Mouse (Mus musculus): ENCODE results near the gene Snap47. TPM values are rescaled to one million over a fixed set of nuclear protein-coding genes. Genes with fewer than 3 reads are reported as not detected.

The Snap47 gene
- 117 and 124 TPM in 2 replicates for polyA plus RNA-seq (2014; fragmentation: Nextera tagmentation; extraction: Ambion mirVana)

DNA sequence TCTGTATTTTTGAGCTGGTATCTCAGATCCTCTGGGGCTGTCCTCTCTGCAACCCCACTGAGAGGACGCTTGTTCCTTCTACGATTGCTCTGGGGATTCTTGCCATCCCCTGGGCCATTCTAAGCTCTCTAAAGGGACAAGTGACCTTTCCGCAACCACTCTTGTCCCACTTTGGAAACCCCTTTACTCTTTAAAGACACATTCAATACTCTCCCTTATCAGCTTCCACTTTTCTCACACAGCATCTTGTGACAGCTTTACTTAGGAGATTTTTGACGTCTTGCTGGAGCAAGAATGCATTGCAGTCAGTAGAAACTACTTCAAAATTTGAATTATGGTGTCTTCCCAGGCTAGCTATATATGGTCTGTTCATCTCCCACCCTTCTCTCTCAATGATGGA is at the start of gene Snap47:
Snap47 (minus strand) TSS at position 101 of the 400 bp plus-strand sequence.
- no peaks in the 10 kb centered on the region for H3K9me3 ChIP-seq (replicated peaks; ENCODE audit: control insufficient read depth, low read length)
- ATAC-seq (replicated peaks; ENCODE audit: insufficient number of reproducible peaks, low FRiP score, low TSS enrichment): no peak
- peak within 1 kb of the TSS; percentile 81 for H3K9ac ChIP-seq (ENCODE audit: low read depth, low read length)
- H3K36me3 ChIP-seq (ENCODE audit: control insufficient read depth, insufficient read depth, low read length): peaks cover 9% of the 10 kb centered on the region
- peak within 1 kb of the TSS; percentile 51; the same call in 1 of the 2 replicates for H3K27ac ChIP-seq (ENCODE audit: low read depth, low read length)
- peak within 1 kb of the TSS; percentile 86 for H3K4me2 ChIP-seq
- 56% methylated on average over 4 of the region's 4 CpGs for WGBS (ENCODE audit: insufficient replicate concordance)
- H3K4me3 ChIP-seq (ENCODE audit: low read depth, low read length): peak within 1 kb of the TSS; percentile 77
- no peaks in the 10 kb centered on the region for H3K27me3 ChIP-seq (ENCODE audit: control insufficient read depth, insufficient read depth, low read length)
- peaks cover 9% of the 10 kb centered on the region for H3K4me1 ChIP-seq (ENCODE audit: control insufficient read depth, insufficient read depth, low read length)

DNA sequence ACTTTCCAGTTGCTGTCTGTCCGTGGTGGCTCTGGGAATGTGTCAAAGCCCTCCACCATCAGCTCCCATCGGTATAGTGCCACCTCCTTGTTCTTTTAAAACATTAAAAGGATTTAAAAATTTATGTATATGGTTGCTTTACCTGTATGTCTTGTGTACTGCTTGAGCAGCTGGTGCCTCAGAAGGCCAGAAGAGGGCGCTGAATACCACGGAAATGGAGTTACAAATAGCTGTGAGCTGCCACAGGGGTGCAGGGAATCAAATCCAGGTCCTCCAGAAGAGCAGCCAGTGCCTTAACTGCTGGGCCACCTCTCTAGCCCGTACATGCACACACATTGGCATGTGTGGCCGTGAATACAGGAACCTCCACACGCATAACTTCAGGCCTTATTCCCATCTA is 46.8 kb upstream of the Snap47 start:
- ATAC-seq (replicated peaks; ENCODE audit: insufficient number of reproducible peaks, low FRiP score, low TSS enrichment): no peak
- no peak overlapping the region for H3K9ac ChIP-seq (ENCODE audit: low read depth, low read length)
- H3K4me3 ChIP-seq (ENCODE audit: low read depth, low read length): no peak overlapping the region
- no peaks in the 10 kb centered on the region for H3K27me3 ChIP-seq (ENCODE audit: control insufficient read depth, insufficient read depth, low read length)
- no peaks in the 10 kb centered on the region for H3K4me1 ChIP-seq (ENCODE audit: control insufficient read depth, insufficient read depth, low read length)
- H3K9me3 ChIP-seq (replicated peaks; ENCODE audit: control insufficient read depth, low read length): no peaks in the 10 kb centered on the region
- WGBS (ENCODE audit: insufficient replicate concordance): 92% methylated on average over 7 of the region's 7 CpGs
- peaks cover 62% of the 10 kb centered on the region for H3K36me3 ChIP-seq (ENCODE audit: control insufficient read depth, insufficient read depth, low read length)
- H3K27ac ChIP-seq (ENCODE audit: low read depth, low read length): no peak overlapping the region
- no peak overlapping the region for H3K4me2 ChIP-seq

GRCm38 (mm10) chr11:59496672-59497310 is 45.8 kb upstream of the Snap47 start:
- Histone ChIP-seq H3K36me3 (ENCODE audit: control insufficient read depth, insufficient read depth, low read length) (peaks cover 68% of the 10 kb centered on the region), H3K27me3 (ENCODE audit: control insufficient read depth, insufficient read depth, low read length) (no peaks in the 10 kb centered on the region), H3K27ac (ENCODE audit: low read depth, low read length) (no peak overlapping the region), H3K4me2 (no peak overlapping the region), H3K4me1 (ENCODE audit: control insufficient read depth, insufficient read depth, low read length) (no peaks in the 10 kb centered on the region), H3K4me3 (ENCODE audit: low read depth, low read length) (no peak overlapping the region), H3K9ac (ENCODE audit: low read depth, low read length) (no peak overlapping the region), H3K9me3 (replicated peaks; ENCODE audit: control insufficient read depth, low read length) (no peaks in the 10 kb centered on the region)
- WGBS (ENCODE audit: insufficient replicate concordance): 73% methylated on average over 6 of the region's 6 CpGs
- ATAC-seq (replicated peaks; ENCODE audit: insufficient number of reproducible peaks, low FRiP score, low TSS enrichment): no peak

DNA sequence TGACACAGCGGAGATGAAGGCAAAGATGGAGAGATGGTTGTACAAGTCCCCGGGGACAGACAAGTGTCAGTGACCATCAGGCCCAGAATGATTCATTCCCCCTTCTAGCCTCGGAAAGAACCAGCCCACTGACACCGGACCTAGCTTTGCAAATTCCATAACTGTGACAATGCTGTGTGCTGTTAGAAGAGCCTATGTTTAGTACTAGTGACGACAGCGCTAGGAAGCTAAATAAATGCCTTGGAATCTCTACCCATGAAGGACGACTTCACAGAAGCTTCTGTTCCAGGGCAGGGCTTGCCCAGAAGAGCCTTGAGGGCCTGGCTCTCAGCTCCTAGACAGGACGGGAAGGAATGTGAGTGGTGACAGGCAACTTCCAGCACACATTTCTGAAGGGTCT is 35.2 kb upstream of the Snap47 start:
- no peak overlapping the region for H3K27ac ChIP-seq (ENCODE audit: low read depth, low read length)
- H3K9ac ChIP-seq (ENCODE audit: low read depth, low read length): no peak overlapping the region
- H3K9me3 ChIP-seq (replicated peaks; ENCODE audit: control insufficient read depth, low read length): no peaks in the 10 kb centered on the region
- H3K4me3 ChIP-seq (ENCODE audit: low read depth, low read length): no peak overlapping the region
- H3K4me2 ChIP-seq: no peak overlapping the region
- 72% methylated on average over 8 of the region's 8 CpGs for WGBS (ENCODE audit: insufficient replicate concordance)
- 0 out of 2 replicates have a peak, but pooled peaks cover 2% of the 10 kb centered on the region for H3K4me1 ChIP-seq (ENCODE audit: control insufficient read depth, insufficient read depth, low read length)
- peaks cover 33% of the 10 kb centered on the region for H3K36me3 ChIP-seq (ENCODE audit: control insufficient read depth, insufficient read depth, low read length)
- ATAC-seq (replicated peaks; ENCODE audit: insufficient number of reproducible peaks, low FRiP score, low TSS enrichment): no peak
- H3K27me3 ChIP-seq (ENCODE audit: control insufficient read depth, insufficient read depth, low read length): no peaks in the 10 kb centered on the region

GRCm38 (mm10) chr11:59485641-59486040 is 34.7 kb upstream of the Snap47 start:
- no peaks in the 10 kb centered on the region for H3K27me3 ChIP-seq (ENCODE audit: control insufficient read depth, insufficient read depth, low read length)
- H3K4me3 ChIP-seq (ENCODE audit: low read depth, low read length): no peak overlapping the region
- 0 out of 2 replicates have a peak, but pooled peaks cover 2% of the 10 kb centered on the region for H3K4me1 ChIP-seq (ENCODE audit: control insufficient read depth, insufficient read depth, low read length)
- H3K4me2 ChIP-seq: no peak overlapping the region
- no peak overlapping the region for H3K27ac ChIP-seq (ENCODE audit: low read depth, low read length)
- H3K36me3 ChIP-seq (ENCODE audit: control insufficient read depth, insufficient read depth, low read length): peaks cover 28% of the 10 kb centered on the region
- no peaks in the 10 kb centered on the region for H3K9me3 ChIP-seq (replicated peaks; ENCODE audit: control insufficient read depth, low read length)
- H3K9ac ChIP-seq (ENCODE audit: low read depth, low read length): no peak overlapping the region
- no peak for ATAC-seq (replicated peaks; ENCODE audit: insufficient number of reproducible peaks, low FRiP score, low TSS enrichment)
- 46% methylated on average over 2 of the region's 2 CpGs for WGBS (ENCODE audit: insufficient replicate concordance)

GRCm38 (mm10) chr11:59483212-59483611 is 32.2 kb upstream of the Snap47 start:
- peaks cover 19% of the 10 kb centered on the region for H3K36me3 ChIP-seq (ENCODE audit: control insufficient read depth, insufficient read depth, low read length)
- no peak for ATAC-seq (replicated peaks; ENCODE audit: insufficient number of reproducible peaks, low FRiP score, low TSS enrichment)
- WGBS (ENCODE audit: insufficient replicate concordance): 10% methylated on average over 2 of the region's 2 CpGs

DNA sequence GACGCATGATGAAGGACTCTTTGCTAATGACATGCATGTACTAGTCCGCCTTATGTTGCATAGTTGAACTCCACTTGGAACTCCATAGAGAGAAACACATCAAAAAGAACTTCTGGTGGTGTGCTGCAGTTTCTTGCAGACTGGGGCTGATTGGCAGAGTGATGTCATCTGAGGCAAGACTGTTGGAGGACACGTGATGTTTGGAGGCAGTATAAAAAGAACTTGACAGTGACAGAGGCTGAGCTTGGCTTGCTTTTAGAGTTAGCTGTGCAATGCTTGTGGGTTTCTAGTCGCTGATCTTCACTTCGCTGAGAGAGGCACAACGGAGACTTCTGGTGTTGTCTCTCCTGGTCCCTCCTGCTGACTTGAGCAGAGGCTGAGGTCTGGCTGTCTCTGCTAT is 26.3 kb upstream of the Snap47 start:
- Histone ChIP-seq H3K9me3 (replicated peaks; ENCODE audit: control insufficient read depth, low read length) (no peaks in the 10 kb centered on the region), H3K9ac (ENCODE audit: low read depth, low read length) (0 out of 2 replicates have a peak overlapping the region, but pooled peaks have one; percentile 10), H3K4me1 (ENCODE audit: control insufficient read depth, insufficient read depth, low read length) (no peaks in the 10 kb centered on the region), H3K27ac (ENCODE audit: low read depth, low read length) (no peak overlapping the region), H3K4me2 (no peak overlapping the region), H3K27me3 (ENCODE audit: control insufficient read depth, insufficient read depth, low read length) (no peaks in the 10 kb centered on the region), H3K4me3 (ENCODE audit: low read depth, low read length) (no peak overlapping the region), H3K36me3 (ENCODE audit: control insufficient read depth, insufficient read depth, low read length) (no peaks in the 10 kb centered on the region)
- 66% methylated on average over 6 of the region's 6 CpGs for WGBS (ENCODE audit: insufficient replicate concordance)
- no peak for ATAC-seq (replicated peaks; ENCODE audit: insufficient number of reproducible peaks, low FRiP score, low TSS enrichment)

More at GRCm38 (mm10) chr11:59483212-59483611, 32.2 kb upstream of the Snap47 start:
- no peaks in the 10 kb centered on the region for H3K27me3 ChIP-seq (ENCODE audit: control insufficient read depth, insufficient read depth, low read length)
- no peaks in the 10 kb centered on the region for H3K9me3 ChIP-seq (replicated peaks; ENCODE audit: control insufficient read depth, low read length)
- H3K27ac ChIP-seq (ENCODE audit: low read depth, low read length): no peak overlapping the region
- no peak overlapping the region for H3K4me2 ChIP-seq
- 0 out of 2 replicates have a peak, but pooled peaks cover 2% of the 10 kb centered on the region for H3K4me1 ChIP-seq (ENCODE audit: control insufficient read depth, insufficient read depth, low read length)
- H3K9ac ChIP-seq (ENCODE audit: low read depth, low read length): no peak overlapping the region
- no peak overlapping the region for H3K4me3 ChIP-seq (ENCODE audit: low read depth, low read length)

- ATAC-seq (replicated peaks; ENCODE audit: insufficient number of reproducible peaks, low FRiP score, low TSS enrichment): peak; percentile 39; the same call in 1 of the 2 replicates
- H3K36me3 ChIP-seq (ENCODE audit: control insufficient read depth, insufficient read depth, low read length): no peaks in the 10 kb centered on the region
- WGBS (ENCODE audit: insufficient replicate concordance): under 1% methylated on average over 19 of the region's 19 CpGs
These were observed 21.3 kb upstream of the Snap47 start, which contains the start of gene Zfp867 for GRCm38 (mm10) chr11:59472326-59472677. Zfp867 (minus strand) TSS chr11:59472474.

More at GRCm38 (mm10) chr11:59472326-59472677, 21.3 kb upstream of the Snap47 start, which contains the start of gene Zfp867:
- peak within 1 kb of the TSS; percentile 96 for H3K9ac ChIP-seq (ENCODE audit: low read depth, low read length)
- peak within 1 kb of the TSS; percentile 91 for H3K4me2 ChIP-seq
- no peaks in the 10 kb centered on the region for H3K27me3 ChIP-seq (ENCODE audit: control insufficient read depth, insufficient read depth, low read length)
- H3K9me3 ChIP-seq (replicated peaks; ENCODE audit: control insufficient read depth, low read length): no peaks in the 10 kb centered on the region
- H3K4me3 ChIP-seq (ENCODE audit: low read depth, low read length): peak within 1 kb of the TSS; percentile 81
- peaks cover 4% of the 10 kb centered on the region; the same call in 1 of the 2 replicates for H3K4me1 ChIP-seq (ENCODE audit: control insufficient read depth, insufficient read depth, low read length)
- H3K27ac ChIP-seq (ENCODE audit: low read depth, low read length): peak within 1 kb of the TSS; percentile 57
